ENCODE assay signal across 30 mouse cellular contexts in genomic region chr13:29123477-29123876, GRCm38 (mm10).
A peak's percentile ranks its signal among the peaks of the same experiment; 100 is the strongest.
DNase-seq lines count a peak whose midpoint lies in the region; ATAC-seq and TF ChIP-seq lines count a peak whose summit lies in the region.
"Had no signal": no experiment of that assay in that cellular context is flagged by ENCODE, and none has a peak within 500 bp of the region (broad histone marks: within the 10 kb centered on the region; RNA-seq: fewer than 3 reads in every experiment).

No protein-coding gene starts in this region.

- no peaks in the 10 kb centered on the region for H3K9me3 ChIP-seq in forebrain, embryonic 12.5 days
- H3K9me3 ChIP-seq in forebrain, embryonic 11.5 days (ENCODE audit: control insufficient read depth, low read length), result no peaks in the 10 kb centered on the region
- H3K9me3 ChIP-seq in midbrain, embryonic 12.5 days, result no peaks in the 10 kb centered on the region
- no peaks in the 10 kb centered on the region for H3K9me3 ChIP-seq in midbrain, embryonic 13.5 days
- no peaks in the 10 kb centered on the region for H3K9me3 ChIP-seq in hindbrain, embryonic 15.5 days
- no peaks in the 10 kb centered on the region for H3K9me3 ChIP-seq in neural tube, embryonic 14.5 days (ENCODE audit: control insufficient read depth, low read length)
- H3K9me3 ChIP-seq: embryonic facial prominence, embryonic 10.5 days; embryonic facial prominence, embryonic 15.5 days; neural tube, embryonic 12.5 days; stomach, embryonic 15.5 days had no signal

- 0 out of 2 replicates have a peak, but pooled peaks have one; percentile 27 for ATAC-seq in forebrain, embryonic 12.5 days (ENCODE audit: low FRiP score)
- ATAC-seq in forebrain, embryonic 11.5 days (replicated peaks; ENCODE audit: low FRiP score), result no peak
- no peak for ATAC-seq in midbrain, embryonic 12.5 days (ENCODE audit: low FRiP score, low read depth)
- no peak for ATAC-seq in midbrain, embryonic 13.5 days
- ATAC-seq in hindbrain, embryonic 15.5 days (ENCODE audit: low FRiP score, low read depth), result peak; percentile 61; the same call in 1 of the 2 replicates
- ATAC-seq in neural tube, embryonic 14.5 days (ENCODE audit: low read depth), result peak; percentile 75; the same call in 1 of the 2 replicates
- ATAC-seq: activated CD4-positive, CD25-positive, alpha-beta regulatory T cell, adult 4 months; intestine, embryonic 16.5 days had no signal

- TF ChIP-seq POLR2A in thymus, adult 2 months (IDR thresholded peaks at IDR 0.05; ENCODE audit: control insufficient read depth, extremely low read depth, insufficient read depth, low read length, poor library complexity), result no peak

- no peak for DNase-seq in forebrain, embryonic 11.5 days (ENCODE audit: low spot score)
- no peak for DNase-seq in thymus, adult 2 months
- no peak for DNase-seq in layer of hippocampus, adult 9-11 months
- DNase-seq: adrenal gland, adult 2 months; cerebellum, adult 8-10 months; cerebellum, postnatal 25 days; gastrocnemius, postnatal 14 days; heart, postnatal 14 days; kidney, adult 9 months; kidney, postnatal 14 days; liver; lung, adult 2 months; lung, postnatal 10 days; retina, postnatal 1 day; right cerebral cortex, postnatal 14 days; thymus, postnatal 36 days had no signal

- H3K4me1 ChIP-seq in forebrain, embryonic 12.5 days, result 0 out of 2 replicates have a peak, but pooled peaks cover 5% of the 10 kb centered on the region
- no peaks in the 10 kb centered on the region for H3K4me1 ChIP-seq in forebrain, embryonic 11.5 days (replicated peaks; ENCODE audit: control insufficient read depth, insufficient read depth, low read length)
- H3K4me1 ChIP-seq in midbrain, embryonic 12.5 days, result no peaks in the 10 kb centered on the region
- 0 out of 2 replicates have a peak, but pooled peaks cover 6% of the 10 kb centered on the region for H3K4me1 ChIP-seq in midbrain, embryonic 13.5 days (replicated peaks)
- H3K4me1 ChIP-seq in hindbrain, embryonic 15.5 days (replicated peaks), result peaks cover 11% of the 10 kb centered on the region
- 0 out of 2 replicates have a peak, but pooled peaks cover 6% of the 10 kb centered on the region for H3K4me1 ChIP-seq in neural tube, embryonic 14.5 days (ENCODE audit: control insufficient read depth, insufficient read depth, low read length)
- H3K4me1 ChIP-seq in thymus, adult 2 months (replicated peaks; ENCODE audit: control insufficient read depth, insufficient read depth, low read length), result no peaks in the 10 kb centered on the region
- H3K4me1 ChIP-seq: embryonic facial prominence, embryonic 15.5 days; neural tube, embryonic 12.5 days; stomach, embryonic 15.5 days had no signal

- 85% methylated on average over 7 of the region's 7 CpGs for WGBS in forebrain, embryonic 12.5 days
- WGBS in forebrain, embryonic 11.5 days, result 85% methylated on average over 7 of the region's 7 CpGs
- 73% methylated on average over 7 of the region's 7 CpGs for WGBS in midbrain, embryonic 12.5 days
- 71% methylated on average over 7 of the region's 7 CpGs for WGBS in midbrain, embryonic 13.5 days
- WGBS in hindbrain, embryonic 15.5 days, result 45% methylated on average over 7 of the region's 7 CpGs
- 42% methylated on average over 7 of the region's 7 CpGs for WGBS in neural tube, embryonic 14.5 days
- 94% methylated on average over 7 of the region's 7 CpGs for WGBS in thymus, adult 2 months

- H3K4me3 ChIP-seq in forebrain, embryonic 12.5 days (replicated peaks), result no peak overlapping the region
- no peak overlapping the region for H3K4me3 ChIP-seq in forebrain, embryonic 11.5 days (ENCODE audit: low read depth, low read length)
- no peak overlapping the region for H3K4me3 ChIP-seq in midbrain, embryonic 12.5 days
- H3K4me3 ChIP-seq in midbrain, embryonic 13.5 days (replicated peaks), result no peak overlapping the region
- H3K4me3 ChIP-seq in hindbrain, embryonic 15.5 days, result no peak overlapping the region
- H3K4me3 ChIP-seq in neural tube, embryonic 14.5 days (ENCODE audit: low read depth, low read length), result no peak overlapping the region
- no peak overlapping the region for H3K4me3 ChIP-seq in thymus, adult 2 months (ENCODE audit: control insufficient read depth, insufficient read depth, low read length)
- H3K4me3 ChIP-seq: embryonic facial prominence, embryonic 10.5 days; embryonic facial prominence, embryonic 15.5 days; neural tube, embryonic 12.5 days; stomach, embryonic 15.5 days had no signal

- H3K36me3 ChIP-seq in forebrain, embryonic 12.5 days (replicated peaks), result no peaks in the 10 kb centered on the region
- H3K36me3 ChIP-seq in forebrain, embryonic 11.5 days (ENCODE audit: control insufficient read depth, insufficient read depth, low read length), result no peaks in the 10 kb centered on the region
- H3K36me3 ChIP-seq in midbrain, embryonic 12.5 days, result no peaks in the 10 kb centered on the region
- H3K36me3 ChIP-seq in midbrain, embryonic 13.5 days, result no peaks in the 10 kb centered on the region
- H3K36me3 ChIP-seq in hindbrain, embryonic 15.5 days, result no peaks in the 10 kb centered on the region
- H3K36me3 ChIP-seq in neural tube, embryonic 14.5 days (ENCODE audit: control insufficient read depth, insufficient read depth, low read length), result no peaks in the 10 kb centered on the region
- H3K36me3 ChIP-seq in thymus, adult 2 months (ENCODE audit: control insufficient read depth, insufficient read depth, low read length), result no peaks in the 10 kb centered on the region
- H3K36me3 ChIP-seq: embryonic facial prominence, embryonic 10.5 days; embryonic facial prominence, embryonic 15.5 days; neural tube, embryonic 12.5 days; stomach, embryonic 15.5 days had no signal

- TF ChIP-seq CTCF in thymus, adult 2 months (IDR thresholded peaks at IDR 0.05; ENCODE audit: borderline replicate concordance, control insufficient read depth, extremely low read depth, insufficient read depth, low read length, poor library complexity), result no peak

- H3K27ac ChIP-seq in forebrain, embryonic 12.5 days, result no peak overlapping the region
- no peak overlapping the region for H3K27ac ChIP-seq in forebrain, embryonic 11.5 days (ENCODE audit: low read depth, low read length)
- H3K27ac ChIP-seq in midbrain, embryonic 12.5 days (replicated peaks), result 0 out of 2 replicates have a peak overlapping the region, but pooled peaks have one; percentile 20
- H3K27ac ChIP-seq in midbrain, embryonic 13.5 days, result no peak overlapping the region; the same call in 1 of the 2 replicates
- H3K27ac ChIP-seq in hindbrain, embryonic 15.5 days (replicated peaks), result peak overlapping the region; percentile 65
- H3K27ac ChIP-seq in neural tube, embryonic 14.5 days (ENCODE audit: low read depth, low read length), result peak overlapping the region; percentile 50; the same call in 1 of the 2 replicates
- no peak overlapping the region for H3K27ac ChIP-seq in thymus, adult 2 months (ENCODE audit: control insufficient read depth, insufficient read depth, low read length)
- H3K27ac ChIP-seq: embryonic facial prominence, embryonic 10.5 days; embryonic facial prominence, embryonic 15.5 days; liver, embryonic 14.5 days; macrophage; neural tube, embryonic 12.5 days; stomach, embryonic 15.5 days had no signal

- no peaks in the 10 kb centered on the region for H3K27me3 ChIP-seq in forebrain, embryonic 12.5 days
- no peaks in the 10 kb centered on the region for H3K27me3 ChIP-seq in forebrain, embryonic 11.5 days (ENCODE audit: control insufficient read depth, insufficient read depth, low read length)
- H3K27me3 ChIP-seq in midbrain, embryonic 12.5 days, result no peaks in the 10 kb centered on the region
- H3K27me3 ChIP-seq in midbrain, embryonic 13.5 days, result no peaks in the 10 kb centered on the region
- H3K27me3 ChIP-seq in hindbrain, embryonic 15.5 days, result no peaks in the 10 kb centered on the region
- no peaks in the 10 kb centered on the region for H3K27me3 ChIP-seq in neural tube, embryonic 14.5 days (ENCODE audit: control insufficient read depth, insufficient read depth, low read length)
- H3K27me3 ChIP-seq in thymus, adult 2 months (ENCODE audit: control insufficient read depth, insufficient read depth, low read length), result no peaks in the 10 kb centered on the region
- H3K27me3 ChIP-seq: CH12.LX; embryonic facial prominence, embryonic 15.5 days; neural tube, embryonic 12.5 days; stomach, embryonic 15.5 days had no signal

- no peak overlapping the region for H3K4me2 ChIP-seq in forebrain, embryonic 12.5 days
- no peak overlapping the region for H3K4me2 ChIP-seq in forebrain, embryonic 11.5 days (ENCODE audit: low read depth, low read length, severe bottlenecking)
- no peak overlapping the region for H3K4me2 ChIP-seq in midbrain, embryonic 12.5 days (replicated peaks)
- no peak overlapping the region for H3K4me2 ChIP-seq in midbrain, embryonic 13.5 days (replicated peaks)
- H3K4me2 ChIP-seq in hindbrain, embryonic 15.5 days, result no peak overlapping the region
- no peak overlapping the region for H3K4me2 ChIP-seq in neural tube, embryonic 14.5 days (ENCODE audit: low read depth, low read length)
- H3K4me2 ChIP-seq: embryonic facial prominence, embryonic 15.5 days; neural tube, embryonic 12.5 days; stomach, embryonic 15.5 days had no signal

- H3K9ac ChIP-seq in forebrain, embryonic 12.5 days, result no peak overlapping the region
- no peak overlapping the region for H3K9ac ChIP-seq in forebrain, embryonic 11.5 days (ENCODE audit: low read length)
- H3K9ac ChIP-seq in midbrain, embryonic 12.5 days (replicated peaks), result no peak overlapping the region
- H3K9ac ChIP-seq in midbrain, embryonic 13.5 days (replicated peaks), result no peak overlapping the region
- H3K9ac ChIP-seq in hindbrain, embryonic 15.5 days, result no peak overlapping the region
- H3K9ac ChIP-seq in neural tube, embryonic 14.5 days (replicated peaks; ENCODE audit: low read depth, low read length), result no peak overlapping the region
- H3K9ac ChIP-seq: embryonic facial prominence, embryonic 15.5 days; liver, embryonic 14.5 days; neural tube, embryonic 12.5 days; stomach, embryonic 15.5 days had no signal

Comparison
In these comparisons a context has a peak if more than half of its experiments do, and no peak if none do; other contexts are left out.
1. ATAC-seq: peak in forebrain, embryonic 12.5 days (single experiment), hindbrain, embryonic 15.5 days (single experiment) and neural tube, embryonic 14.5 days (single experiment); none in forebrain, embryonic 11.5 days (single experiment), midbrain, embryonic 12.5 days (single experiment) and midbrain, embryonic 13.5 days (single experiment).
2. H3K27ac ChIP-seq: peak in midbrain, embryonic 12.5 days (single experiment), hindbrain, embryonic 15.5 days (single experiment) and neural tube, embryonic 14.5 days (single experiment); none in forebrain, embryonic 12.5 days (single experiment), forebrain, embryonic 11.5 days (single experiment), midbrain, embryonic 13.5 days (single experiment) and thymus, adult 2 months (single experiment).